Mouse (Mus musculus): ENCODE data around the gene Arhgef10l.

DNA sequence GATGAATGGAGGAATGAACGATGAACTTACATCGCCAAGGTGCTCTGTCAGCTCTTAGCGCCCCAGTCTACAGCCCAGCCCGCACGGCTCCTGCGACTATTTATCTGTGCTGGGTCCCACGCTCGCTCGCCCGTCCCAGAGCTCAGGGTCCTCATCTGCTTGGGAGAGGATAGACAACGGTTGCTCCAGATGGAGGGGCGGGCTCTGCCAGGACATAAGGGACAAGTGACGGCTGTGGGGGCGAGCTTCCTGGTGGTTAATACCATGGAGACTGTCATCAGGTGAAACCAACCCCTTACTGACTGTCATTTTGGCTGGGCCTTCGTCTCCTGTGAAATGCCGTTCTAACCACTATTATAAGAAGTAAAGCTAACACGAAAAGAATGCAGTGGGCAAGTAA is 114.0 kb downstream of the Arhgef10l start:
- no peak for TF ChIP-seq CTCF (IDR thresholded peaks at IDR 0.05; ENCODE audit: borderline replicate concordance, control insufficient read depth, extremely low read depth, insufficient read depth, low read length, poor library complexity)
- TF ChIP-seq POLR2A (IDR thresholded peaks at IDR 0.05; ENCODE audit: control insufficient read depth, extremely low read depth, insufficient read depth, low read length, poor library complexity): no peak

Data from thymus, adult 2 months (tissue).